Mouse (Mus musculus) heart, adult 9 months (tissue): ENCODE data around the gene E130114P18Rik.

Experiments
- DNase-seq, 2 experiments: peaks; one replicate each; pipeline ENCODE4 v3.0.0; 2022; ENCODE audit warnings: low spot score in 2 of 2

Gene E130114P18Rik

DNA sequence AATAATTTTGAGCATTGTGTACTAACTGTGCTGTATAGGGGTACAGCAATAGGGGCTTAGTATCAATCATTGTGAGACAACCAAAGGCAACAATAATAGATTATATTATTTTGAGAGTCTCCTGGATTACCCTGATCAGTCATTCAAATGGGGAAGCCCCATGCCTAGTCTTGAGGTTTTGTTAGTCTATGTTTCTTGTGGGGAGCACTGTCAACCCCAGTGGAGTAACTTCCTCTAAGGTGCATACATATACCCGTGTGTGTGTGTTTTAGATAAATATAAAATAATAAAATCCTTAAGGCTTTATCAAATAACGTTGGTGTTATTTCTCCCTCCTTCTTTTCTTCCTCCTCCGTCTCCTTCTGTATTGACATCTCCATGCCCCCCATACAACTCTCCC lies 208.6 kb downstream of the E130114P18Rik start:
- DNase-seq, result no peak

DNA sequence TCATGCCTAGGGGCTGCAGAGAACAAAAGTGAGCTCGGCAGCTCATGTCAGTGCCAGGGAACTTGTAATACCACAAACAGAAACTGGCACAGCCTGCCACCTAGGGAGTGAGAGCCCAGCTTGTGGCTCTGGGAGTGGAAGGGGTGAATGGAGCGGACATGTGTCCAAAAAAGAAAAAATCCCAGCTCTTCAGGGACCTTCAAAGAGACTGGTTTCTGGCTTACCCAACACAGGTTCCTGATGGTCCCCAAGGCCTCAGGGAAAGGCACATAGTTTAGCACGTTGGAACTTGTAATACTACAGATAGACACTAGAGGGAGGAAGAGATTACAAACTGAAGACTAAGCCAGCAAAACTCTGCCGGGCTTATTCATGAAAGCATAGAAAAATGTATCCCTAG lies 213.2 kb downstream of the E130114P18Rik start:
- peak; percentile 10 to 23 for DNase-seq

DNA sequence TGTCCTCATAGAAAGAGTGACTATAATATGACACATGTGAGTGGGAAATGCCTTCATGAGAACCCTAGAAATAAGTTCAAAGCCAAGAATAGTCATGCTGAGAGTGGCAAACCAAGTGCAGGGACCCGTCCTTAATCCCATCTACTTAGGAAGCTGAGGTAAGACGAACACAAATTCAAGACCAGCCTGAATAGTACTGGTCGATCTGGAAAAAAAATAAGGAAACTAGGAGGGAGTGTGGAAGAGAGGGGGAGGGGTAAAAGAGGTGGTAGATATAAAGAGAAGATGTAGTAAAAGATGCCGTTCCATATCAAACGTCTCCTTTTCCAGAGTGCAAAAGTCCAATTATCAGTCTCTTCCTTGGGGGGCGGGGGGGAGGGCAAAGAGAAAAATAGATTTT lies 213.7 kb downstream of the E130114P18Rik start:
- no peak for DNase-seq

DNA sequence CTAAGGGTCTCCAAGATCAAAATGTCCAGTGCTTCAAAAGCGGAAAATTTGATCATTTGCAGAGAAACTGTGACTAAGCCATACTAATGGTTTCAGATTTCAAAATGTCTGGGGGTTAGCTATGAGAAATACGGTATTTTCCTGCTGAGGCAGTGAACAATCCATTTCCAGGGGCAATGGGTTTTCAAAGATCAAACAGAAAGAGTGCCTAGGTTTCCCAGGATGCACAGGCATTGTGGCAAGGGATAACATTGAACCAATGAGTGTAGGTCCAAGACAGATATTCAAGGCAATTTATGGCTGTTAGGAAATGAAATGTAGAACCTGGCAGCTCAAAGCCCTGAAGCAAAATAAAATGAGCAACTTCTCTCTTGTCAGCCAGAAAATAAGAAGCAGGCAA lies 220.3 kb downstream of the E130114P18Rik start:
- DNase-seq, result no peak

DNA sequence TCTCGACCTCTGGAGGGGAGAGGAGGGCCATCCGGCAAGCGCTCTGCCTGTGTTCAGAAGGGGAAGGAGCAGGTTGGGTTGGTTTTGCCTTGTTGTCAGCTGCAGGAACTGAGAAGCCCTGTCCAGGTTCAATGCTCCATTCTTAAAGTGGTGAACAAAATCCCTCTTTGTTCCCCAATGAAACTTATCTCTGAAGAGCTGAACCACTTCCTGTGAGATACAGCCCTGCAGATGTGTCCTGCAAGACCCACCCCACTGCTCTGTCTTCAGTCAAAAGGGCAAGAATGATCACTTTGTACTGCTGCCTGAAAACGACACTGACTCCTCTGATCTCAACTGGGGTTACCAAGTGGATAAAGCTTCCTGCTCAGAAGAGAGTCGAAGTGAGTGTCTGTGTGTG lies 233.9 kb downstream of the E130114P18Rik start:
- no peak for DNase-seq

DNA sequence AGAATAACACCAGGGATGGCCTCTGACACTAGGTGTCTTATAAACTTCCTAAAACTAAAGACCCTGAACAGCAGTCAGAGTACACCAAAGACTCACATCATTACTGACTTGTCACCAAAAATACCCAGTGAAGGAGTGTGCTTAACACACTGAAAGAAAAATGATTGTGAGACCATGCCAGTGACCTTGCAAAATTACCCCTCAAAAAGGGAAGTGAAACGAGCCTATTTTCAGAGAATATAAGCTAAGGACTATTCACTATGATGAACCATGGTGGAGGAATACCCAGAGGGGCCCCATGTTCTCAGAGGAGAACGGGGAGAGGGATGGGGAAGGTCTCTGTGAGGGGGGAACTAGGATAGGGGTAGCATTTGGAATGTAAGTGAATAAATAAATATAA lies 245.8 kb downstream of the E130114P18Rik start:
- no peak for DNase-seq

DNA sequence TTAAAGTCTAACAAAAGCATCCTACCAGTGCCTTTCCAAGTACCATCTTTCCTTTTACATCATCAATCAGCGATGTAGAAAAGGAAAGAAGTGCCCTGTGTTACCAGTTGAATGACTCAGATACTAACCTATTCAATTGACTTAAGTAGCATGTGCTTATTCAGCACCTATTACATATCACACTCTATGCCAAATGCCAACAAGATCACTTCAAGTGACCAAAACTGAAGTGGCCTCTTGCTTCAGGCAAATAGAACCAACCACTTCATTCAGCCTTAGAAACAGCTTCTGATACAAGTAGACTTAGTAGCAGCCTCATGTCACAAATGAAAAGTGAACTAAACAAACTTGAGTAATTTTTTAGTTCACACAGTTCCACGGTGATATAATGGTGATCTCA lies 249.4 kb downstream of the E130114P18Rik start:
- DNase-seq, result no peak
